Mouse (Mus musculus): ENCODE data around the gene Gfra4. TPM values are rescaled to one million over a fixed set of nuclear protein-coding genes. Genes with fewer than 3 reads are reported as not detected.

Gfra4 gene
- polyA plus RNA-seq, 1 experiment from 2014 or later: 52.9 TPM

GRCm38 (mm10) chr2:131059781-131060540 is 17.1 kb upstream of the Gfra4 start:
- no peak overlapping the region for H3K4me2 ChIP-seq
- peaks cover 19% of the 10 kb centered on the region for H3K4me1 ChIP-seq (replicated peaks)
- no peak overlapping the region for H3K4me3 ChIP-seq
- H3K27me3 ChIP-seq: peaks cover 41% of the 10 kb centered on the region
- no peak overlapping the region for H3K9ac ChIP-seq
- no peak overlapping the region for H3K27ac ChIP-seq (replicated peaks)
- no peaks in the 10 kb centered on the region for H3K36me3 ChIP-seq
- 56% methylated on average over 9 of the region's 9 CpGs for WGBS
- no peak for ATAC-seq (ENCODE audit: low FRiP score, low read depth)
- H3K9me3 ChIP-seq: no peaks in the 10 kb centered on the region

- no peaks in the 10 kb centered on the region for H3K36me3 ChIP-seq
- no peak overlapping the region for H3K9ac ChIP-seq
- ATAC-seq (ENCODE audit: low FRiP score, low read depth): no peak
- peaks cover 43% of the 10 kb centered on the region for H3K27me3 ChIP-seq
- H3K4me2 ChIP-seq: no peak overlapping the region
- no peak overlapping the region for H3K27ac ChIP-seq (replicated peaks)
- H3K4me1 ChIP-seq (replicated peaks): peaks cover 25% of the 10 kb centered on the region
- H3K4me3 ChIP-seq: no peak overlapping the region
- H3K9me3 ChIP-seq: no peaks in the 10 kb centered on the region
- 46% methylated on average over 1 of the region's 1 CpGs for WGBS
These were observed 16.5 kb upstream of the Gfra4 start for GRCm38 (mm10) chr2:131059377-131059776.

GRCm38 (mm10) chr2:131058672-131059071 is 15.8 kb upstream of the Gfra4 start:
- Histone ChIP-seq H3K27ac (replicated peaks) (no peak overlapping the region), H3K4me1 (replicated peaks) (peaks cover 32% of the 10 kb centered on the region), H3K4me3 (no peak overlapping the region), H3K27me3 (peaks cover 48% of the 10 kb centered on the region), H3K9ac (no peak overlapping the region), H3K36me3 (no peaks in the 10 kb centered on the region), H3K4me2 (no peak overlapping the region), H3K9me3 (no peaks in the 10 kb centered on the region)
- ATAC-seq (ENCODE audit: low FRiP score, low read depth): no peak
- 96% methylated on average over 8 of the region's 8 CpGs for WGBS

GRCm38 (mm10) chr2:131056191-131056590 is 13.3 kb upstream of the Gfra4 start:
- Histone ChIP-seq H3K4me2 (peak overlapping the region; percentile 62; the same call in 1 of the 2 replicates), H3K36me3 (no peaks in the 10 kb centered on the region), H3K4me1 (replicated peaks) (peaks cover 31% of the 10 kb centered on the region), H3K9ac (no peak overlapping the region), H3K27ac (replicated peaks) (no peak overlapping the region), H3K27me3 (peaks cover 48% of the 10 kb centered on the region), H3K9me3 (no peaks in the 10 kb centered on the region), H3K4me3 (no peak overlapping the region)
- WGBS: 2% methylated on average over 10 of the region's 10 CpGs
- 0 out of 2 replicates have a peak, but pooled peaks have one; percentile 20 for ATAC-seq (ENCODE audit: low FRiP score, low read depth)

- Histone ChIP-seq H3K4me2 (peak overlapping the region; percentile 62), H3K27ac (replicated peaks) (no peak overlapping the region), H3K4me1 (replicated peaks) (peaks cover 31% of the 10 kb centered on the region), H3K9me3 (no peaks in the 10 kb centered on the region), H3K27me3 (peaks cover 48% of the 10 kb centered on the region), H3K4me3 (0 out of 2 replicates have a peak overlapping the region, but pooled peaks have one; percentile 6), H3K36me3 (no peaks in the 10 kb centered on the region), H3K9ac (no peak overlapping the region)
- 5% methylated on average over 10 of the region's 10 CpGs for WGBS
- no peak for ATAC-seq (ENCODE audit: low FRiP score, low read depth)
These were observed 12.7 kb upstream of the Gfra4 start for GRCm38 (mm10) chr2:131055631-131056030.

- WGBS: 4% methylated on average over 21 of the region's 21 CpGs
- H3K9ac ChIP-seq: peak overlapping the region; percentile 29; the same call in 1 of the 2 replicates
- peaks cover 31% of the 10 kb centered on the region for H3K4me1 ChIP-seq (replicated peaks)
- H3K27ac ChIP-seq (replicated peaks): no peak overlapping the region
- H3K4me3 ChIP-seq: peak overlapping the region; percentile 34
- no peaks in the 10 kb centered on the region for H3K9me3 ChIP-seq
- ATAC-seq (ENCODE audit: low FRiP score, low read depth): no peak
- H3K36me3 ChIP-seq: no peaks in the 10 kb centered on the region
- H3K4me2 ChIP-seq: peak overlapping the region; percentile 62
- peaks cover 48% of the 10 kb centered on the region for H3K27me3 ChIP-seq
These were observed 11.9 kb upstream of the Gfra4 start for GRCm38 (mm10) chr2:131054646-131055264.

- no peak for ATAC-seq (ENCODE audit: low FRiP score, low read depth)
- Histone ChIP-seq H3K27ac (replicated peaks) (no peak overlapping the region), H3K36me3 (no peaks in the 10 kb centered on the region), H3K27me3 (peaks cover 48% of the 10 kb centered on the region), H3K4me2 (peak overlapping the region; percentile 62), H3K4me3 (peak overlapping the region; percentile 34), H3K4me1 (replicated peaks) (peaks cover 29% of the 10 kb centered on the region), H3K9me3 (no peaks in the 10 kb centered on the region), H3K9ac (peak overlapping the region; percentile 29; the same call in 1 of the 2 replicates)
- whole genome bisulfite sequencing: 2% methylated on average over 45 of the region's 45 CpGs
These were observed 11.2 kb upstream of the Gfra4 start for GRCm38 (mm10) chr2:131053851-131054645.

- H3K9me3 ChIP-seq: no peaks in the 10 kb centered on the region
- WGBS: 68% methylated on average over 6 of the region's 6 CpGs
- H3K27ac ChIP-seq (replicated peaks): no peak overlapping the region
- H3K4me1 ChIP-seq (replicated peaks): peaks cover 29% of the 10 kb centered on the region
- no peak overlapping the region for H3K9ac ChIP-seq
- H3K4me2 ChIP-seq: no peak overlapping the region
- H3K36me3 ChIP-seq: no peaks in the 10 kb centered on the region
- peaks cover 48% of the 10 kb centered on the region for H3K27me3 ChIP-seq
- no peak overlapping the region for H3K4me3 ChIP-seq
- no peak for ATAC-seq (ENCODE audit: low FRiP score, low read depth)
These were observed 10.1 kb upstream of the Gfra4 start for GRCm38 (mm10) chr2:131052862-131053418.

- WGBS: 74% methylated on average over 5 of the region's 5 CpGs
These were observed 9.2 kb upstream of the Gfra4 start for GRCm38 (mm10) chr2:131052043-131052442.

GRCm38 (mm10) chr2:131046025-131046424 is 3.1 kb upstream of the Gfra4 start:
- Histone ChIP-seq H3K9ac (no peak overlapping the region), H3K4me3 (no peak overlapping the region), H3K4me1 (replicated peaks) (peaks cover 7% of the 10 kb centered on the region), H3K4me2 (no peak overlapping the region), H3K27ac (replicated peaks) (no peak overlapping the region), H3K9me3 (no peaks in the 10 kb centered on the region), H3K27me3 (0 out of 2 replicates have a peak, but pooled peaks cover 11% of the 10 kb centered on the region), H3K36me3 (no peaks in the 10 kb centered on the region)
- WGBS: 95% methylated on average over 2 of the region's 2 CpGs
- ATAC-seq (ENCODE audit: low FRiP score, low read depth): no peak

More at GRCm38 (mm10) chr2:131052043-131052442, 9.2 kb upstream of the Gfra4 start:
- H3K27me3 ChIP-seq: peaks cover 48% of the 10 kb centered on the region
- peaks cover 29% of the 10 kb centered on the region for H3K4me1 ChIP-seq (replicated peaks)
- no peak overlapping the region for H3K4me3 ChIP-seq
- no peak overlapping the region for H3K4me2 ChIP-seq
- no peaks in the 10 kb centered on the region for H3K36me3 ChIP-seq
- no peak overlapping the region for H3K9ac ChIP-seq
- no peak overlapping the region for H3K27ac ChIP-seq (replicated peaks)
- no peaks in the 10 kb centered on the region for H3K9me3 ChIP-seq
- no peak for ATAC-seq (ENCODE audit: low FRiP score, low read depth)

GRCm38 (mm10) chr2:131044989-131045720 is 2.3 kb upstream of the Gfra4 start:
- ATAC-seq (ENCODE audit: low FRiP score, low read depth): no peak
- Histone ChIP-seq H3K4me3 (no peak overlapping the region), H3K4me1 (replicated peaks) (peaks cover 16% of the 10 kb centered on the region), H3K27ac (replicated peaks) (no peak overlapping the region), H3K4me2 (no peak overlapping the region), H3K36me3 (no peaks in the 10 kb centered on the region), H3K9ac (no peak overlapping the region), H3K27me3 (0 out of 2 replicates have a peak, but pooled peaks cover 11% of the 10 kb centered on the region), H3K9me3 (no peaks in the 10 kb centered on the region)
- WGBS: 77% methylated on average over 9 of the region's 9 CpGs
